Mouse (Mus musculus) embryonic facial prominence, embryonic 11.5 days (tissue): ENCODE results near the gene Slc16a10. TPM values are rescaled to one million over a fixed set of nuclear protein-coding genes. Genes with fewer than 3 reads are reported as not detected.

Experiments used
- ATAC-seq: fragments of 200-750 bp; cut with Nextera tagmentation; replicated peaks from 2 replicates; pipeline ENCODE4 v1.8.0; 2017; ENCODE audit warnings: low read depth; ENCODE audit not compliant: insufficient number of reproducible peaks, low FRiP score, low TSS enrichment
- DNase-seq: peaks from one replicate; pipeline ENCODE4 v3.0.0-alpha.2; 2015; ENCODE audit warnings: low spot score
- H3K27ac ChIP-seq: fragments of 300-500 bp; sonication (generic); replicated peaks from 2 replicates; pipeline ENCODE4 v1.5.1; 2014; ENCODE audit warnings: mild to moderate bottlenecking, low read depth, low read length, control low read depth
- H3K27me3 ChIP-seq: fragments of 300-500 bp; sonication (generic); 2 replicates; pipeline ENCODE4 v1.6.1; 2014; ENCODE audit warnings: mild to moderate bottlenecking, low read length, moderate library complexity, mixed read lengths; ENCODE audit not compliant: control insufficient read depth, insufficient read depth
- H3K36me3 ChIP-seq: fragments of 300-500 bp; sonication (generic); replicated peaks from 2 replicates; pipeline ENCODE4 v1.6.1; 2014; ENCODE audit warnings: low read depth, mild to moderate bottlenecking, low read length, moderate library complexity, mixed read lengths; ENCODE audit not compliant: control insufficient read depth, insufficient read depth
- H3K4me1 ChIP-seq: fragments of 300-500 bp; sonication (generic); 2 replicates; pipeline ENCODE4 v1.6.1; 2014; ENCODE audit warnings: low read length, mixed read lengths; ENCODE audit not compliant: control insufficient read depth, insufficient read depth
- H3K4me2 ChIP-seq: fragments of 300-500 bp; sonication (generic); 2 replicates; pipeline ENCODE4 v1.6.1; 2014; ENCODE audit warnings: low read depth, mild to moderate bottlenecking, control low read depth, low read length, moderate library complexity
- H3K4me3 ChIP-seq: fragments of 300-500 bp; sonication (generic); 2 replicates; pipeline ENCODE4 v1.5.1; 2014; ENCODE audit warnings: low read depth, low read length, control low read depth
- H3K9ac ChIP-seq: fragments of 300-500 bp; sonication (generic); replicated peaks from 2 replicates; pipeline ENCODE4 v1.6.1; 2014; ENCODE audit warnings: mild to moderate bottlenecking, control low read depth, low read length
- H3K9me3 ChIP-seq: fragments of 300-500 bp; sonication (generic); replicated peaks from 2 replicates; pipeline ENCODE4 v1.6.1; 2016; ENCODE audit warnings: mild to moderate bottlenecking, low read length, inconsistent platforms, mixed read lengths; ENCODE audit not compliant: control insufficient read depth
- WGBS: fragments of 180-500 bp; shearing (Covaris S2); extraction: QIAGEN DNeasy Blood & Tissue Kit; methylation state at CpG from one replicate; pipeline ENCODE4 v1.1.7; 2014; 5-methylcytosine and 5-hydroxymethylcytosine counted together
- polyA plus RNA-seq: library from polyadenylated mRNA; unstranded; fragments of >200 nt; fragmentation: Nextera tagmentation; extraction: Ambion mirVana; gene quantifications from 2 replicates; pipeline ENCODE4 v1.2.1, GENCODE M21; 2014

Gene Slc16a10
- polyA plus RNA-seq, 1 experiment from 2014 or later, result 5.4 TPM

DNA sequence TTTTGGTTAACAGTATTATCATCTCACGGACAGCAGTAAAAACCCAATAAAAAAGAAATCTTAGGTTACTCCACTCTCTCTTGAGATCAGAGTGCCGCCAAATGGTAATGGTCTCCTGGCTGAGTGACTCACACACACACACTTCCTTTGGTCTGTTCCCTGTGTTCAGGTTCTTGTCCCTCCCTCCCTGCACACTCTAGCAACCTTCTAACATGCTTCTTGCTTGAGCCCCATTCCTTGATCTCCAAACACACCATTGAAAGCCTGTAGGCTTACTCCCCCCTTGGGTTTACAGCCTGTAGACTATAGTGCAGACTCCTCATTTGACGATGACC, 83.3 kb downstream of the Slc16a10 start:
- DNase-seq, result no peak
- H3K27ac ChIP-seq, result no peak overlapping the region
- no peak overlapping the region for H3K9ac ChIP-seq
- H3K9me3 ChIP-seq, result no peaks in the 10 kb centered on the region
- H3K4me3 ChIP-seq, result no peak overlapping the region
- no peaks in the 10 kb centered on the region for H3K4me1 ChIP-seq
- no peaks in the 10 kb centered on the region for H3K27me3 ChIP-seq
- H3K4me2 ChIP-seq, result no peak overlapping the region
- no peak for ATAC-seq
- no peaks in the 10 kb centered on the region for H3K36me3 ChIP-seq
- WGBS, result 76% methylated on average over 3 of the region's 3 CpGs

DNA sequence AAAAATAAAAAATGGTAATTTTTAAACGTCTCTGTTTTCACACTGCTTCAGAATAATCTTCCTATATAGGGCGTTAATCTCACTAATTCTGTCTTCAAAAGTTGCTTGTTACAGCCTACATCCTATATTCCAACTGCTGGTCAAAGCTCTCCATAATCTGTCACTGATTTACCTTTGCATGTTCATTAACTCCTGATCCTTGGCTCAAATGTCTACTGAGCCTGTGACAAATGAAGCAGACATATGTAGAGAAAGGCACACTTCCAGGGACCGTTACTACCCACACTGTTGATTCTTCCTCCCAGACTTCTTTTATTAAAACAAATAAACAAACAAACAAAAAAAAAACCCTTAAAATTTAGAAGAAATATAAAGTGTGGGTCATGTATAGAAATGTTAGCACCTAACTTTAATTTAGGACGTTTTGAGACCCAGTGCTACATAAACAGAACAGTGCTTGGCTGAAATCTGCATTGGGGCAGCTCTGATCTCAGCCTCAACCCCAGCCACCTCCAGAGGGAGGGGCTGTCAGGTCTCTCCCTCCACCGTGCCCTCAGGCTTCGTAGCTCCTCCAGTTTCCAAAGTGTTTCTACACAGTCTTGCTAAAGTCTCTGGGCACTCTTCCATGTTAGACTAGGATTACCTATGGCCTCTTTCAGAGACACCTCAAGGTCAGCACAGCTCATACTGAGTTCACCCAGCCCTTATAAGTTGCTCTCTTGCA, 83.8 kb downstream of the Slc16a10 start:
- no peak overlapping the region for H3K4me3 ChIP-seq
- 48% methylated on average over 6 of the region's 6 CpGs for WGBS
- no peak overlapping the region for H3K27ac ChIP-seq
- H3K4me2 ChIP-seq, result no peak overlapping the region
- H3K9me3 ChIP-seq, result no peaks in the 10 kb centered on the region
- no peak for DNase-seq
- no peak for ATAC-seq
- no peaks in the 10 kb centered on the region for H3K4me1 ChIP-seq
- H3K27me3 ChIP-seq, result no peaks in the 10 kb centered on the region
- H3K36me3 ChIP-seq, result no peaks in the 10 kb centered on the region
- H3K9ac ChIP-seq, result no peak overlapping the region

DNA sequence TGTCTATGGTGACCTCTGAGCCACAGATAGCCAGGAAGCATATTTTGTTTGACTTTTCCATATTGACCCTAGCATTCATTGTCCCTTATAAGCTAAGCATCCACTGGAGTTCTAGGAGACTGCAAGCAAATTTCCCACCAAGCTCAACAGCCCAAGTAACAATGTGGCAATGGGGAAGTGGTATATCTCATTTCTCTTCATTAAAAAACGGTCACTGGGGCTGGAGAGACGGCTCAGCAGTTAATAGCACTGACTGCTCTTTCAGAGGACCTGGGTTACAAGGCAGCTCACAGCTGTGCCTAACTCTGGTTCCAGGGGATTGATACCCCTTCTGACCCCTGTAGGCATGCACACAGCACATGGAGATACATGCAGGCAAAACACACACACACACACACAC, 84.4 kb downstream of the Slc16a10 start:
- Histone ChIP-seq H3K9me3 (no peaks in the 10 kb centered on the region), H3K4me3 (no peak overlapping the region), H3K4me2 (no peak overlapping the region), H3K27me3 (no peaks in the 10 kb centered on the region), H3K27ac (no peak overlapping the region), H3K4me1 (no peaks in the 10 kb centered on the region), H3K9ac (no peak overlapping the region), H3K36me3 (no peaks in the 10 kb centered on the region)
- 44% methylated on average over 2 of the region's 2 CpGs for WGBS
- ATAC-seq (no peak), DNase-seq (no peak)

DNA sequence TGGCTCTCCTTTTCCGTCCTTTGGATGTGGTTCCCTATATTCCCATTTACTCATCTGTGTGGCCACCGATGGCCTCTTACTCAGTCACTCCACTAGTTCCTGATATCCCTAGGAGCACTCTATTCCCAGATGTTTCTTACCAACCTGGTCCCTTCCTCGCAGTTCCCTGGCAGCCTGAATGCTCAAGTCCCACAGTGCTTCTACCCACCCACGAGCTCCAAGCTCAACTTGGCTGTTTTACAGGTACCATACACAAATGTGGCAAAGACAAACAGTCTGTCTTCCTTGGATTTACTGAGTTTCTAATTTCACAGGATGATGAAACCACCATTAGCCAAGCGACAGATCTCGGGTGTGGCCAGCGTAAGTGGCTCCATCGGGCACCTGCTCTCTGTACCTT, 87.6 kb downstream of the Slc16a10 start:
- Histone ChIP-seq H3K9ac (no peak overlapping the region), H3K27me3 (no peaks in the 10 kb centered on the region), H3K4me2 (no peak overlapping the region), H3K4me3 (no peak overlapping the region), H3K4me1 (no peaks in the 10 kb centered on the region), H3K9me3 (no peaks in the 10 kb centered on the region), H3K36me3 (no peaks in the 10 kb centered on the region), H3K27ac (no peak overlapping the region)
- ATAC-seq, result no peak
- no peak for DNase-seq
- 92% methylated on average over 8 of the region's 8 CpGs for WGBS

DNA sequence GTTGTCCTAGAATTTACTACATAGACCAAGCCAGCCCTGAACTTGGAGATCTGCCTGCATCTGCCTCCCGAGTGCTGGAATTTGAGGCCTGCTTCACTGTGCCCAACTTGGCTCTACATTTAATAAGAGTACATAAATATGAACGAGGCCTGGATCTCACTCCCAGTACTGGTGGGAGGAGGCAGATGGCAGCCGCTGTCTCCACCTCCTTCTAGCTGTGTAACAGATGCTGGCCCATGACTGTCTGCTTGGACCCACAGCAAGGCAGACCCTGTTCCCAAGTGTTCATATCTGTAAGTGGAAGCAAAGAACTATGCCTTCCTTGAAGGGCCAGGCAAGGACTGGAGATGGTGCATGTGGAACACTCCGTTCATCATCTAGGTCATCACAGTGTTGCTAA, 88.2 kb downstream of the Slc16a10 start:
- Histone ChIP-seq H3K9ac (no peak overlapping the region), H3K4me3 (no peak overlapping the region), H3K27ac (no peak overlapping the region), H3K27me3 (no peaks in the 10 kb centered on the region), H3K36me3 (no peaks in the 10 kb centered on the region), H3K9me3 (no peaks in the 10 kb centered on the region), H3K4me1 (no peaks in the 10 kb centered on the region), H3K4me2 (no peak overlapping the region)
- 86% methylated on average over 4 of the region's 4 CpGs for WGBS
- no peak for DNase-seq
- ATAC-seq, result no peak

DNA sequence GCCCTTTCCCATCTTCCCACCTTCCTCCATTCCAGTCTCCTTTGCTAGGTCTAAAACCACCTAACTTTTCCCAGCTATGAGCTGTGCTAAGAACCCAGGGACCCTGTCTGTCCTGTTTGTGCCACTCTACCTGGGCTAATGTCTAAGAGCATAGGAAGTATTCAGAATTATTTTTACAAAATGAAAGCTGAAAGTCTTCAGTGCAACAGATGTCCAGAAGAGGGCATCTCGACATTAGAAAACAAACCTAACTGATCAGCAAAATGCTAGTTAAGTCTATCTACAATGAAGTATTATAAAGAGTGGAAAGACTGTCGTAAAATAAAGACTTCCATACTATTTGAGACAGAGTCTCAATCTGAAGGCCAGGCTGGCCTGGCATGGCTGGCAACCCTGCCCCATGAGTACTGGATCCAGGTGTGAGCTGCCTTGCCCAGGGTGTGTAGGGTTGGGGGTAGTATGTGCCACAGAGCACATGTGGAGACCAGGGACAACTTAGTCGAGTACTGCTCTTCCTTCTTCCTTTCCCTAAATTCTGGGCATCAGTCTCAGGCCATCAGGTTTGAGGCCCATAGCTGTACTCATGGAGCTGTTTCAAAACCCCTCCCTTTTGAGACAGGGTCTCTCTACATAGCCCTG, 88.7 kb downstream of the Slc16a10 start:
- H3K4me2 ChIP-seq, result no peak overlapping the region
- no peaks in the 10 kb centered on the region for H3K9me3 ChIP-seq
- H3K27ac ChIP-seq, result no peak overlapping the region

DNA sequence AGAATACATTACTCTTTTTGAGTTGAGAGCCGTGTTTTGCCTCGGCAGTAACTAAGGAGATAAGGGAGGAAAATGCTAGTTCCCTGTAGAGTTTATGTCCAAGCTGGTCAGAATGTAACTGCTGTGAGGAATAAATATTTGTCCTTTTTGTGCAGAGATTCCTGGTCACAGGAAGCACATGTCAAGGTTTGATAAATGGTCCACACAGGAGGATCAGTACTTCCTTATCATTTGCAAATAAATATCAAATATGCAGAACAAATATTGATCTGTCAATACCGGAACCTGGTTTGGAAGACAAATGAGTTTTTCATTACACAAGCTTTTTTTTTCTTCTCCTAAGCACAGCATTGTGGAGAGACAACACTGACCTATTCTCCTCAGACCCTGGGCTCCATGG, 90.1 kb downstream of the Slc16a10 start:
- H3K27ac ChIP-seq, result no peak overlapping the region
- H3K4me1 ChIP-seq, result no peaks in the 10 kb centered on the region
- no peak overlapping the region for H3K4me2 ChIP-seq
- 86% methylated on average over 3 of the region's 3 CpGs for whole genome bisulfite sequencing
- no peaks in the 10 kb centered on the region for H3K9me3 ChIP-seq
- H3K27me3 ChIP-seq, result no peaks in the 10 kb centered on the region
- ATAC-seq (no peak), DNase-seq (no peak)
- H3K9ac ChIP-seq, result no peak overlapping the region
- no peak overlapping the region for H3K4me3 ChIP-seq
- no peaks in the 10 kb centered on the region for H3K36me3 ChIP-seq

More for the DNA sequence above, 88.7 kb downstream of the Slc16a10 start:
- no peak overlapping the region for H3K4me3 ChIP-seq
- H3K36me3 ChIP-seq, result no peaks in the 10 kb centered on the region
- peak; percentile 62 for DNase-seq
- no peak overlapping the region for H3K9ac ChIP-seq
- no peaks in the 10 kb centered on the region for H3K27me3 ChIP-seq
- no peaks in the 10 kb centered on the region for H3K4me1 ChIP-seq
- WGBS, result 55% methylated on average over 3 of the region's 3 CpGs
- ATAC-seq, result no peak; the same call in 1 of the 2 replicates

DNA sequence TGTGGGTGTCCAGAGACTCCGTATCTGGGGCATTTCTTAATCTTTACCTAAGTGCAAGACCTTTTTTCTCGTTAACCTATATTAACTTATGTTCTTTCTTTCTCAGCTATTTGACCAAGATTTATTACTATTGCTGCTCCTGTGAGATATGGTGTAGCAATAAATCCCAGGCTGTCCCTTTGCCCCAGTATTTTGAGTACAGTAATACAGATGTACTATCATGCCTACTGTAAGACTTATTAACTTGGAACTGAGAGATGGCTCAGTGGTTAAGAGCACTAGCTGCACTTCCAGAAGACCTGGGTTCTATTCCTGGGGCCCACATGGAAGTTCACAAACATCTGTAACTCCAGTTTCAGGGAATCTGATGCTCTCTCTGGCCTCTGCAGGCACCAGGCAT, 91.3 kb downstream of the Slc16a10 start:
- Histone ChIP-seq H3K9me3 (no peaks in the 10 kb centered on the region), H3K4me2 (no peak overlapping the region), H3K27me3 (no peaks in the 10 kb centered on the region), H3K4me3 (no peak overlapping the region), H3K27ac (no peak overlapping the region), H3K36me3 (no peaks in the 10 kb centered on the region), H3K9ac (no peak overlapping the region), H3K4me1 (no peaks in the 10 kb centered on the region)
- ATAC-seq, result no peak
- DNase-seq, result no peak
- WGBS, result 87% methylated on average over 2 of the region's 2 CpGs
